15 mouse cellular contexts compared by ENCODE assay signal in genomic region chr1:162213066-162213465, GRCm38 (mm10).
"Had no signal": no experiment of that assay in that cellular context is flagged by ENCODE, and none has a peak within 500 bp of the region (broad histone marks: within the 10 kb centered on the region; RNA-seq: fewer than 3 reads in every experiment).

No protein-coding gene starts in this region.

- H3K36me3 ChIP-seq: liver, embryonic 12.5 days; midbrain, embryonic 10.5 days; neural tube, embryonic 15.5 days; stomach, embryonic 15.5 days had no signal

- H3K4me2 ChIP-seq: liver, embryonic 12.5 days; lung, embryonic 14.5 days; neural tube, embryonic 15.5 days; stomach, embryonic 15.5 days had no signal

- DNase-seq: kidney, adult 11 months; kidney, adult 9 months; kidney, postnatal 36 days; left cerebral cortex, postnatal 4 days; lung, embryonic 14.5 days; lung, postnatal 10 days; lung, postnatal 4 days; midbrain, embryonic 14.5 days; right cerebral cortex, adult 18-20 months had no signal

- H3K9me3 ChIP-seq: liver, embryonic 12.5 days; midbrain, embryonic 10.5 days; neural tube, embryonic 15.5 days; stomach, embryonic 15.5 days had no signal

- H3K9ac ChIP-seq: liver, embryonic 12.5 days; lung, embryonic 14.5 days; neural tube, embryonic 15.5 days; stomach, embryonic 15.5 days had no signal

- H3K27ac ChIP-seq: kidney, postnatal 0 days; liver, embryonic 12.5 days; midbrain, embryonic 10.5 days; neural tube, embryonic 15.5 days had no signal

- H3K27me3 ChIP-seq: liver, embryonic 12.5 days; neural tube, embryonic 15.5 days; stomach, embryonic 15.5 days had no signal

- H3K4me3 ChIP-seq: liver, embryonic 12.5 days; midbrain, embryonic 10.5 days; myocyte; neural tube, embryonic 15.5 days; stomach, embryonic 15.5 days had no signal

- ATAC-seq: liver, embryonic 12.5 days had no signal
